Mouse (Mus musculus): Measurements from ENCODE around the gene Olfr1145. TPM values are rescaled to one million over a fixed set of nuclear protein-coding genes. Genes with fewer than 3 reads are reported as not detected.

Olfr1145 gene
- not detected for polyA plus RNA-seq (2014; fragmentation: Illumina TruSeq; extraction: RNeasy Lipid Tissue Mini Kit (QIAGEN cat#74804); ENCODE audit: low read depth, low replicate concordance)

GRCm38 (mm10) chr2:87809522-87809921 lies at the start of gene Olfr1145:
Gene Olfr1145 (plus strand): TSS chr2:87809822.

GRCm38 (mm10) chr2:87779183-87779582 lies 30.4 kb upstream of the Olfr1145 start, which contains the start of gene Olfr152:
Gene Olfr152 (plus strand): TSS chr2:87779483.

GRCm38 (mm10) chr2:87800292-87800691 lies 9.3 kb upstream of the Olfr1145 start, which contains the start of gene Olfr1143:
Gene Olfr1143 (plus strand): TSS chr2:87800592.

GRCm38 (mm10) chr2:87830233-87830632 lies 20.6 kb downstream of the Olfr1145 start, which contains the start of gene Olfr1148:
Gene Olfr1148 (plus strand): TSS chr2:87830533.

GRCm38 (mm10) chr2:87843693-87844092 lies 34.1 kb downstream of the Olfr1145 start, which contains the start of gene Olfr1150-ps1:
Gene Olfr1150-ps1 (plus strand): TSS chr2:87843993.

GRCm38 (mm10) chr2:87855562-87855961 lies 45.9 kb downstream of the Olfr1145 start, which contains the start of gene Olfr1151:
Gene Olfr1151 (plus strand): TSS chr2:87855862.

Other genes with a start within 250 kb of the Olfr1145 start
- gene Olfr1129, start 235.9 kb upstream of the Olfr1145 start, polyA plus RNA-seq (2014; fragmentation: Illumina TruSeq; extraction: RNeasy Lipid Tissue Mini Kit (QIAGEN cat#74804); ENCODE audit: low read depth, low replicate concordance) = not detected
- gene Olfr1130, start 203.6 kb upstream of the Olfr1145 start, polyA plus RNA-seq (2014; fragmentation: Illumina TruSeq; extraction: RNeasy Lipid Tissue Mini Kit (QIAGEN cat#74804); ENCODE audit: low read depth, low replicate concordance) = not detected
- not detected for gene Olfr1131, start 182.7 kb upstream of the Olfr1145 start, polyA plus RNA-seq (2014; fragmentation: Illumina TruSeq; extraction: RNeasy Lipid Tissue Mini Kit (QIAGEN cat#74804); ENCODE audit: low read depth, low replicate concordance)
- gene Olfr1132, start 172.3 kb upstream of the Olfr1145 start, polyA plus RNA-seq (2014; fragmentation: Illumina TruSeq; extraction: RNeasy Lipid Tissue Mini Kit (QIAGEN cat#74804); ENCODE audit: low read depth, low replicate concordance) = not detected
- not detected for gene Olfr1133, start 162.4 kb upstream of the Olfr1145 start, polyA plus RNA-seq (2014; fragmentation: Illumina TruSeq; extraction: RNeasy Lipid Tissue Mini Kit (QIAGEN cat#74804); ENCODE audit: low read depth, low replicate concordance)
- not detected for gene Olfr1134, start 151.4 kb upstream of the Olfr1145 start, polyA plus RNA-seq (2014; fragmentation: Illumina TruSeq; extraction: RNeasy Lipid Tissue Mini Kit (QIAGEN cat#74804); ENCODE audit: low read depth, low replicate concordance)
- not detected for gene Olfr1135, start 136.2 kb upstream of the Olfr1145 start, polyA plus RNA-seq (2014; fragmentation: Illumina TruSeq; extraction: RNeasy Lipid Tissue Mini Kit (QIAGEN cat#74804); ENCODE audit: low read depth, low replicate concordance)
- not detected for gene Olfr1136, start 115.9 kb upstream of the Olfr1145 start, polyA plus RNA-seq (2014; fragmentation: Illumina TruSeq; extraction: RNeasy Lipid Tissue Mini Kit (QIAGEN cat#74804); ENCODE audit: low read depth, low replicate concordance)
- gene Olfr1137, start 96.6 kb upstream of the Olfr1145 start, polyA plus RNA-seq (2014; fragmentation: Illumina TruSeq; extraction: RNeasy Lipid Tissue Mini Kit (QIAGEN cat#74804); ENCODE audit: low read depth, low replicate concordance) = not detected
- not detected for gene Olfr1138, start 69.8 kb upstream of the Olfr1145 start, polyA plus RNA-seq (2014; fragmentation: Illumina TruSeq; extraction: RNeasy Lipid Tissue Mini Kit (QIAGEN cat#74804); ENCODE audit: low read depth, low replicate concordance)
- gene Olfr1140, start 66.1 kb upstream of the Olfr1145 start, polyA plus RNA-seq (2014; fragmentation: Illumina TruSeq; extraction: RNeasy Lipid Tissue Mini Kit (QIAGEN cat#74804); ENCODE audit: low read depth, low replicate concordance) = not detected
- not detected for gene Olfr1141, start 55.8 kb upstream of the Olfr1145 start, polyA plus RNA-seq (2014; fragmentation: Illumina TruSeq; extraction: RNeasy Lipid Tissue Mini Kit (QIAGEN cat#74804); ENCODE audit: low read depth, low replicate concordance)
- not detected for gene Olfr152, start 30.3 kb upstream of the Olfr1145 start, polyA plus RNA-seq (2014; fragmentation: Illumina TruSeq; extraction: RNeasy Lipid Tissue Mini Kit (QIAGEN cat#74804); ENCODE audit: low read depth, low replicate concordance)
- gene Olfr1143, start 9.2 kb upstream of the Olfr1145 start, polyA plus RNA-seq (2014; fragmentation: Illumina TruSeq; extraction: RNeasy Lipid Tissue Mini Kit (QIAGEN cat#74804); ENCODE audit: low read depth, low replicate concordance) = not detected
- gene Olfr1148, start 20.7 kb downstream of the Olfr1145 start, polyA plus RNA-seq (2014; fragmentation: Illumina TruSeq; extraction: RNeasy Lipid Tissue Mini Kit (QIAGEN cat#74804); ENCODE audit: low read depth, low replicate concordance) = not detected
- gene Olfr1150-ps1, start 34.2 kb downstream of the Olfr1145 start, polyA plus RNA-seq (2014; fragmentation: Illumina TruSeq; extraction: RNeasy Lipid Tissue Mini Kit (QIAGEN cat#74804); ENCODE audit: low read depth, low replicate concordance) = not detected
- not detected for gene Olfr1151, start 46.0 kb downstream of the Olfr1145 start, polyA plus RNA-seq (2014; fragmentation: Illumina TruSeq; extraction: RNeasy Lipid Tissue Mini Kit (QIAGEN cat#74804); ENCODE audit: low read depth, low replicate concordance)
- gene Olfr1152, start 56.7 kb downstream of the Olfr1145 start, polyA plus RNA-seq (2014; fragmentation: Illumina TruSeq; extraction: RNeasy Lipid Tissue Mini Kit (QIAGEN cat#74804); ENCODE audit: low read depth, low replicate concordance) = not detected
- not detected for gene Olfr1153, start 85.1 kb downstream of the Olfr1145 start, polyA plus RNA-seq (2014; fragmentation: Illumina TruSeq; extraction: RNeasy Lipid Tissue Mini Kit (QIAGEN cat#74804); ENCODE audit: low read depth, low replicate concordance)
- gene Olfr1154, start 95.3 kb downstream of the Olfr1145 start, polyA plus RNA-seq (2014; fragmentation: Illumina TruSeq; extraction: RNeasy Lipid Tissue Mini Kit (QIAGEN cat#74804); ENCODE audit: low read depth, low replicate concordance) = not detected
- not detected for gene Olfr1155, start 135.3 kb downstream of the Olfr1145 start, polyA plus RNA-seq (2014; fragmentation: Illumina TruSeq; extraction: RNeasy Lipid Tissue Mini Kit (QIAGEN cat#74804); ENCODE audit: low read depth, low replicate concordance)
- not detected for gene Olfr1156, start 143.3 kb downstream of the Olfr1145 start, polyA plus RNA-seq (2014; fragmentation: Illumina TruSeq; extraction: RNeasy Lipid Tissue Mini Kit (QIAGEN cat#74804); ENCODE audit: low read depth, low replicate concordance)
- gene Olfr1157, start 158.5 kb downstream of the Olfr1145 start, polyA plus RNA-seq (2014; fragmentation: Illumina TruSeq; extraction: RNeasy Lipid Tissue Mini Kit (QIAGEN cat#74804); ENCODE audit: low read depth, low replicate concordance) = not detected
- not detected for gene Olfr74, start 164.8 kb downstream of the Olfr1145 start, polyA plus RNA-seq (2014; fragmentation: Illumina TruSeq; extraction: RNeasy Lipid Tissue Mini Kit (QIAGEN cat#74804); ENCODE audit: low read depth, low replicate concordance)
- not detected for gene Olfr1158, start 180.3 kb downstream of the Olfr1145 start, polyA plus RNA-seq (2014; fragmentation: Illumina TruSeq; extraction: RNeasy Lipid Tissue Mini Kit (QIAGEN cat#74804); ENCODE audit: low read depth, low replicate concordance)
- not detected for gene Olfr1160, start 198.4 kb downstream of the Olfr1145 start, polyA plus RNA-seq (2014; fragmentation: Illumina TruSeq; extraction: RNeasy Lipid Tissue Mini Kit (QIAGEN cat#74804); ENCODE audit: low read depth, low replicate concordance)
- gene Olfr1161, start 213.0 kb downstream of the Olfr1145 start, polyA plus RNA-seq (2014; fragmentation: Illumina TruSeq; extraction: RNeasy Lipid Tissue Mini Kit (QIAGEN cat#74804); ENCODE audit: low read depth, low replicate concordance) = not detected
- not detected for gene Olfr73, start 227.9 kb downstream of the Olfr1145 start, polyA plus RNA-seq (2014; fragmentation: Illumina TruSeq; extraction: RNeasy Lipid Tissue Mini Kit (QIAGEN cat#74804); ENCODE audit: low read depth, low replicate concordance)
- gene Olfr1162, start 241.3 kb downstream of the Olfr1145 start, polyA plus RNA-seq (2014; fragmentation: Illumina TruSeq; extraction: RNeasy Lipid Tissue Mini Kit (QIAGEN cat#74804); ENCODE audit: low read depth, low replicate concordance) = not detected